9 mouse cellular contexts compared by ENCODE assay signal in genomic region chr5:142974598-142975121, GRCm38 (mm10). TPM values are rescaled to one million over a fixed set of nuclear protein-coding genes. Genes with fewer than 3 reads are reported as not detected.
DNase-seq lines count a peak whose midpoint lies in the region; ATAC-seq and TF ChIP-seq lines count a peak whose summit lies in the region.
"Had no signal": no experiment of that assay in that cellular context is flagged by ENCODE, and none has a peak within 500 bp of the region (broad histone marks: within the 10 kb centered on the region; RNA-seq: fewer than 3 reads in every experiment).

No protein-coding gene starts in this region.

- no peak for DNase-seq in lung, adult 2 months
- peak; percentile 66 for DNase-seq in embryonic facial prominence, embryonic 11.5 days (ENCODE audit: low spot score)
- DNase-seq in heart, postnatal 0 days (ENCODE audit: low spot score): peak; percentile 60
- peak; percentile 79 for DNase-seq in layer of hippocampus, postnatal 36 days
- DNase-seq in right cerebral cortex, postnatal 4 days: peak; percentile 57
- no peak for DNase-seq in urinary bladder, postnatal 25 days (ENCODE audit: low spot score)

- H3K27me3 ChIP-seq in lung, embryonic 15.5 days: no peaks in the 10 kb centered on the region
- H3K27me3 ChIP-seq in embryonic facial prominence, embryonic 11.5 days (ENCODE audit: control insufficient read depth, insufficient read depth, low read length): no peaks in the 10 kb centered on the region
- no peaks in the 10 kb centered on the region for H3K27me3 ChIP-seq in heart, postnatal 0 days (ENCODE audit: control insufficient read depth, insufficient read depth, low read length)

- H3K4me3 ChIP-seq in lung, embryonic 15.5 days: no peak overlapping the region
- no peak overlapping the region for H3K4me3 ChIP-seq in lung, adult 2 months (replicated peaks; ENCODE audit: extremely low read depth, low read depth, low read length)
- no peak overlapping the region for H3K4me3 ChIP-seq in embryonic facial prominence, embryonic 11.5 days (ENCODE audit: low read depth, low read length)
- no peak overlapping the region for H3K4me3 ChIP-seq in heart, postnatal 0 days (ENCODE audit: low read depth, low read length)

- peaks cover 43% of the 10 kb centered on the region for H3K36me3 ChIP-seq in lung, embryonic 15.5 days
- H3K36me3 ChIP-seq in embryonic facial prominence, embryonic 11.5 days (replicated peaks; ENCODE audit: control insufficient read depth, insufficient read depth, low read depth, low read length): peaks cover 22% of the 10 kb centered on the region
- H3K36me3 ChIP-seq in heart, postnatal 0 days (replicated peaks; ENCODE audit: control insufficient read depth, insufficient read depth, low read length): peaks cover 35% of the 10 kb centered on the region; the same call in 1 of the 2 replicates

- 16% methylated on average over 18 of the region's 18 CpGs for WGBS in lung, embryonic 15.5 days
- WGBS in lung, adult 2 months: 14% methylated on average over 18 of the region's 18 CpGs
- 19% methylated on average over 18 of the region's 18 CpGs for WGBS in embryonic facial prominence, embryonic 11.5 days
- 8% methylated on average over 18 of the region's 18 CpGs for WGBS in heart, postnatal 0 days

- no peaks in the 10 kb centered on the region for H3K9me3 ChIP-seq in lung, embryonic 15.5 days
- H3K9me3 ChIP-seq in embryonic facial prominence, embryonic 11.5 days (replicated peaks; ENCODE audit: control insufficient read depth, low read length): 0 out of 2 replicates have a peak, but pooled peaks cover 2% of the 10 kb centered on the region
- no peaks in the 10 kb centered on the region for H3K9me3 ChIP-seq in heart, postnatal 0 days (replicated peaks; ENCODE audit: control insufficient read depth, low read length)

- peak; percentile 66 for ATAC-seq in lung, embryonic 15.5 days (ENCODE audit: borderline replicate concordance, extremely low read depth, low FRiP score, low TSS enrichment)
- peak; percentile 64 for ATAC-seq in embryonic facial prominence, embryonic 11.5 days (replicated peaks; ENCODE audit: insufficient number of reproducible peaks, low FRiP score, low TSS enrichment, low read depth)
- peak; percentile 68 for ATAC-seq in heart, postnatal 0 days (ENCODE audit: insufficient read depth, low read depth)
- ATAC-seq in megakaryocyte progenitor cell, adult 5-6 weeks (replicated peaks; ENCODE audit: poor library complexity): peak; percentile 68

- H3K4me2 ChIP-seq in lung, embryonic 15.5 days: peak overlapping the region; percentile 38
- no peak overlapping the region for H3K4me2 ChIP-seq in embryonic facial prominence, embryonic 11.5 days (ENCODE audit: low read depth, low read length)
- 0 out of 2 replicates have a peak overlapping the region, but pooled peaks have one; percentile 6 for H3K4me2 ChIP-seq in heart, postnatal 0 days (ENCODE audit: low read depth, low read length)

- peaks cover 26% of the 10 kb centered on the region for H3K4me1 ChIP-seq in lung, embryonic 15.5 days
- H3K4me1 ChIP-seq in lung, adult 2 months (ENCODE audit: control insufficient read depth, insufficient read depth, low read length): no peaks in the 10 kb centered on the region; the same call in 1 of the 2 replicates
- no peaks in the 10 kb centered on the region for H3K4me1 ChIP-seq in embryonic facial prominence, embryonic 11.5 days (ENCODE audit: control insufficient read depth, insufficient read depth, low read length)
- H3K4me1 ChIP-seq in heart, postnatal 0 days (ENCODE audit: control insufficient read depth, insufficient read depth): peaks cover 9% of the 10 kb centered on the region; the same call in 1 of the 2 replicates

- no peak for TF ChIP-seq POLR2A in lung, adult 2 months (IDR thresholded peaks at IDR 0.05; ENCODE audit: borderline replicate concordance, extremely low read depth, low read depth, low read length)

- H3K9ac ChIP-seq in lung, embryonic 15.5 days: no peak overlapping the region
- H3K9ac ChIP-seq in embryonic facial prominence, embryonic 11.5 days (replicated peaks; ENCODE audit: low read length): no peak overlapping the region
- H3K9ac ChIP-seq in heart, postnatal 0 days (replicated peaks; ENCODE audit: low read depth, low read length): no peak overlapping the region

- peak overlapping the region; percentile 54; the same call in 1 of the 2 replicates for H3K27ac ChIP-seq in lung, embryonic 15.5 days
- 0 out of 2 replicates have a peak overlapping the region, but pooled peaks have one; percentile 11 for H3K27ac ChIP-seq in embryonic facial prominence, embryonic 11.5 days (replicated peaks; ENCODE audit: low read depth, low read length)
- H3K27ac ChIP-seq in heart, postnatal 0 days (ENCODE audit: low read depth): no peak overlapping the region

- TF ChIP-seq EP300 in heart, postnatal 0 days (IDR thresholded peaks at IDR 0.05; ENCODE audit: low read depth): no peak

- TF ChIP-seq CTCF in lung, adult 2 months (IDR thresholded peaks at IDR 0.05; ENCODE audit: insufficient read depth, low read length): no peak
- TF ChIP-seq CTCF in heart, postnatal 0 days (IDR thresholded peaks at IDR 0.05; ENCODE audit: low read depth): no peak

RNA-seq across cellular contexts. Expression of gene Fscn1, which starts 14.5 kb away (rescaled TPM):
- polyA plus RNA-seq in lung, embryonic 15.5 days (2015; fragmentation: Nextera tagmentation; extraction: Ambion mirVana): 240 and 246 TPM in 2 replicates
- 21.0 and 26.3 TPM in 2 replicates for polyA plus RNA-seq in lung, adult 2 months (2012; rRNA removed)
- 520 and 537 TPM in 2 replicates for polyA plus RNA-seq in embryonic facial prominence, embryonic 11.5 days (2014; fragmentation: Nextera tagmentation; extraction: Ambion mirVana)
- 101 and 104 TPM in 2 replicates for total RNA-seq in heart, postnatal 0 days (2014; rRNA removed; ENCODE audit: low replicate concordance)
- polyA plus RNA-seq in heart, postnatal 0 days (2015; fragmentation: Nextera tagmentation; extraction: Ambion mirVana): 77.9 and 78.7 TPM in 2 replicates
- total RNA-seq in layer of hippocampus, postnatal 36 days (2021): 100 to 1,000 TPM; 185 to 194 TPM
- 0.20 TPM in 1 of 2 replicates, not detected in the other for total RNA-seq in megakaryocyte progenitor cell, adult 5-6 weeks (2015)
- 0.10 TPM in 1 of 2 replicates, not detected in the other for total RNA-seq in megakaryocyte progenitor cell, adult 5-6 weeks (2017)
- total RNA-seq: neutrophil, adult 5-6 weeks had no signal

Comparison
In these comparisons a context has a peak if more than half of its experiments do, and no peak if none do; other contexts are left out.
1. DNase-seq: peak in embryonic facial prominence, embryonic 11.5 days (single experiment), heart, postnatal 0 days (single experiment), layer of hippocampus, postnatal 36 days (2 of 2) and right cerebral cortex, postnatal 4 days (single experiment); none in lung, adult 2 months (single experiment) and urinary bladder, postnatal 25 days (single experiment).
2. Peak in every context shown above with its lines, with median percentiles within 50 percentile points of each other: ATAC-seq.